Mouse (Mus musculus): ENCODE measurements around the gene Gm13272. TPM values are rescaled to one million over a fixed set of nuclear protein-coding genes. Genes with fewer than 3 reads are reported as not detected.
"Not testable (repeated sequence)": the region's sequence is repeated elsewhere in the genome, so short reads cannot be mapped to it uniquely, and the experiment has no call there.

Gm13272 gene
- polyA plus RNA-seq, 1 experiment from 2014 or later, result not detected

DNA sequence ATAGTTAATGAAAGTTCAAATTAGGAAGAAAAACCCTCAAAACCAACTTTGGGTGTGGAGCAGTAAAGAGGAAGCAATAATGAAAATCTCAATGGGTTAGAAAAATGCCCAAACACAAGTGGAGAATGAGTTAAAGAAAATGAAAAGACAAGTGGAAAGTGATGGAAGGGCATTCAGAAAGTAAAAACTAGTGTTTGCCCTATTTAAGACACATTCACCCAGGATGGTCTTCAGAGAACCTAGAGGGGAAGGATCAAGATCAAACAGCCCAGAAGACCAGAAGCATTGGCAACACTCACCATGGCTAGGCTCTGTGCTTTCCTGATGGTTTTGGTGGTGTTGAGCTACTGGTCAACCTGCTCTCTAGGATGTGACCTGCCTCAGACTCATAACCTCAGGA is 47.5 kb downstream of the Gm13272 start, which contains the start of gene Ifna6:
Ifna6 (plus strand) TSS at position 301 of the 400 bp plus-strand sequence.
- not testable (repeated sequence) for H3K4me3 ChIP-seq (replicated peaks); H3K36me3 ChIP-seq; H3K4me1 ChIP-seq (replicated peaks); H3K4me2 ChIP-seq; H3K27me3 ChIP-seq; H3K27ac ChIP-seq; H3K9me3 ChIP-seq; H3K9ac ChIP-seq (replicated peaks); ATAC-seq (ENCODE audit: insufficient number of reproducible peaks, insufficient read depth, low FRiP score, low TSS enrichment, low read depth)

Other genes with a start within 250 kb of the Gm13272 start
- not detected in 2 replicates for gene Ifna15, start 221.6 kb upstream of the Gm13272 start, polyA plus RNA-seq (2016; fragmentation: Nextera tagmentation; extraction: Ambion mirVana)
- gene Ifna14, start 208.1 kb upstream of the Gm13272 start, polyA plus RNA-seq (2016; fragmentation: Nextera tagmentation; extraction: Ambion mirVana), result not detected in 2 replicates
- gene Ifna9, start 187.5 kb upstream of the Gm13272 start, polyA plus RNA-seq (2016; fragmentation: Nextera tagmentation; extraction: Ambion mirVana), result not detected in 2 replicates
- gene Ifna12, start 176.5 kb upstream of the Gm13272 start, polyA plus RNA-seq (2016; fragmentation: Nextera tagmentation; extraction: Ambion mirVana), result not detected in 2 replicates
- not detected in 2 replicates for gene C87499, start 145.4 kb upstream of the Gm13272 start, polyA plus RNA-seq (2016; fragmentation: Nextera tagmentation; extraction: Ambion mirVana)
- not detected in 2 replicates for gene Ifna13, start 135.4 kb upstream of the Gm13272 start, polyA plus RNA-seq (2016; fragmentation: Nextera tagmentation; extraction: Ambion mirVana)
- not detected in 2 replicates for gene Ifna16, start 102.9 kb upstream of the Gm13272 start, polyA plus RNA-seq (2016; fragmentation: Nextera tagmentation; extraction: Ambion mirVana)
- not detected in 2 replicates for gene Ifna2, start 95.9 kb upstream of the Gm13272 start, polyA plus RNA-seq (2016; fragmentation: Nextera tagmentation; extraction: Ambion mirVana)
- gene Ifnab, start 88.5 kb upstream of the Gm13272 start, polyA plus RNA-seq (2016; fragmentation: Nextera tagmentation; extraction: Ambion mirVana), result not detected in 2 replicates
- gene Gm26566, start 58.0 kb upstream of the Gm13272 start, polyA plus RNA-seq (2016; fragmentation: Nextera tagmentation; extraction: Ambion mirVana), result 1.4 and 2.8 TPM in 2 replicates
- gene Klhl9, start 57.4 kb upstream of the Gm13272 start, polyA plus RNA-seq (2016; fragmentation: Nextera tagmentation; extraction: Ambion mirVana), result 130 and 140 TPM in 2 replicates
- not detected in 2 replicates for gene Gm13271, start 25.0 kb upstream of the Gm13272 start, polyA plus RNA-seq (2016; fragmentation: Nextera tagmentation; extraction: Ambion mirVana)
- 0.41 and 0.81 TPM in 2 replicates for gene Gm13283, start 19.7 kb upstream of the Gm13272 start, polyA plus RNA-seq (2016; fragmentation: Nextera tagmentation; extraction: Ambion mirVana)
- gene Gm13290, start 6.0 kb upstream of the Gm13272 start, polyA plus RNA-seq (2016; fragmentation: Nextera tagmentation; extraction: Ambion mirVana), result 0.66 and 0.87 TPM in 2 replicates
- not detected in 2 replicates for gene Gm13289, start 2.9 kb upstream of the Gm13272 start, polyA plus RNA-seq (2016; fragmentation: Nextera tagmentation; extraction: Ambion mirVana)
- 0.30 and 0.32 TPM in 2 replicates for gene Ifnz, start 2.3 kb downstream of the Gm13272 start, polyA plus RNA-seq (2016; fragmentation: Nextera tagmentation; extraction: Ambion mirVana)
- gene Gm13276, start 5.9 kb downstream of the Gm13272 start, polyA plus RNA-seq (2016; fragmentation: Nextera tagmentation; extraction: Ambion mirVana), result not detected in 2 replicates
- not detected in 2 replicates for gene Gm13277, start 8.8 kb downstream of the Gm13272 start, polyA plus RNA-seq (2016; fragmentation: Nextera tagmentation; extraction: Ambion mirVana)
- not detected in 2 replicates for gene Gm13278, start 11.7 kb downstream of the Gm13272 start, polyA plus RNA-seq (2016; fragmentation: Nextera tagmentation; extraction: Ambion mirVana)
- not detected in 2 replicates for gene Gm13275, start 14.6 kb downstream of the Gm13272 start, polyA plus RNA-seq (2016; fragmentation: Nextera tagmentation; extraction: Ambion mirVana)
- not detected in 2 replicates for gene Gm13279, start 17.5 kb downstream of the Gm13272 start, polyA plus RNA-seq (2016; fragmentation: Nextera tagmentation; extraction: Ambion mirVana)
- gene Gm13285, start 19.8 kb downstream of the Gm13272 start, polyA plus RNA-seq (2016; fragmentation: Nextera tagmentation; extraction: Ambion mirVana), result 0.18 and 0.88 TPM in 2 replicates
- not detected in 2 replicates for gene Gm13287, start 23.4 kb downstream of the Gm13272 start, polyA plus RNA-seq (2016; fragmentation: Nextera tagmentation; extraction: Ambion mirVana)
- 0.08 and 0.22 TPM in 2 replicates for gene Gm13288, start 25.7 kb downstream of the Gm13272 start, polyA plus RNA-seq (2016; fragmentation: Nextera tagmentation; extraction: Ambion mirVana)
- not detected in 2 replicates for gene Ifna7, start 36.4 kb downstream of the Gm13272 start, polyA plus RNA-seq (2016; fragmentation: Nextera tagmentation; extraction: Ambion mirVana)
- gene Ifna11, start 40.1 kb downstream of the Gm13272 start, polyA plus RNA-seq (2016; fragmentation: Nextera tagmentation; extraction: Ambion mirVana), result not detected in 2 replicates
- gene Ifna6, start 47.6 kb downstream of the Gm13272 start, polyA plus RNA-seq (2016; fragmentation: Nextera tagmentation; extraction: Ambion mirVana), result not detected in 2 replicates
- gene Ifna5, start 55.7 kb downstream of the Gm13272 start, polyA plus RNA-seq (2016; fragmentation: Nextera tagmentation; extraction: Ambion mirVana), result not detected in 2 replicates
- not detected in 2 replicates for gene Ifna4, start 62.0 kb downstream of the Gm13272 start, polyA plus RNA-seq (2016; fragmentation: Nextera tagmentation; extraction: Ambion mirVana)
- not detected in 2 replicates for gene Ifna1, start 70.2 kb downstream of the Gm13272 start, polyA plus RNA-seq (2016; fragmentation: Nextera tagmentation; extraction: Ambion mirVana)
- gene Ifne, start 100.4 kb downstream of the Gm13272 start, polyA plus RNA-seq (2016; fragmentation: Nextera tagmentation; extraction: Ambion mirVana), result not detected in 2 replicates